Mouse (Mus musculus): ENCODE measurements around the gene Sptb.

The Sptb gene

DNA sequence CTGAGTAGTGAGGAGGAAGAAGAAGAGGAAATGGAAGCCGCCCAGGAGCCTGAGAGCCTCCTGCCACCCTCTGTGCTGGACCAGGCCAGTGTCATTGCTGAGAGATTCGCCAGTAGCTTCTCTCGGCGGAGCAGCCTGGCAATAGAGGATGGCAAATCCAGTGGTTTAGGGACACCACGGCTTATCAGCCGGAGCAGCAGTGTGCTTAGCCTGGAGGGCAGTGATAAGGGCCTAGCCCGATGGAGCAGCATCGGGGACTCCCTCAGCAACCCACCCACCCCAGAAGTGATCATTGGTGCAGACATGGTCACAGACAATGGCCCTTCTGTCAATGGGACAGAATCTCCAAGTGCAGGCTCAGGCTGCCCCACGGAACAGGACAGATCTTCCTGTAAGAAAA lies 134.3 kb downstream of the Sptb start:
- DNase-seq (ENCODE audit: inconsistent ontology term), result no peak

DNA sequence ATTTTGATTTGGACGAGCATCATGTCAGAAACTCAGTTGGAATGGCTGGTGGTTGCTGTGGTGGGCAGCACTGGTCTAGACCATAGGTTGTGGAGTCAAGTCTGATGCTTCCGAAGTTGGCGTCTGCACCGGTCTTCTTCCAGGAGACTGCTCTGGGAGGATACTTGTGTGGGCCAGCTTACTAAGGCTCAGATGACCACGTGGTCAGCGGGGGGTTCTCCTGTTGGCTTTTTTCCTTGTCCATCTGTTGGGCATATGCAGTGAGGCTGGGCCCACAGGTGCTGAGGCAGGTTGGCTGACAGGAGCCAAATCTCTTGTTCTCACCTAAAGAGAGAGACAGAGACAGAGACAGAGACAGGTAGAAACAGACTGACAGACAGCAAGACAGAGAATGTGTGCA lies 135.5 kb downstream of the Sptb start:
- DNase-seq (ENCODE audit: inconsistent ontology term), result no peak

DNA sequence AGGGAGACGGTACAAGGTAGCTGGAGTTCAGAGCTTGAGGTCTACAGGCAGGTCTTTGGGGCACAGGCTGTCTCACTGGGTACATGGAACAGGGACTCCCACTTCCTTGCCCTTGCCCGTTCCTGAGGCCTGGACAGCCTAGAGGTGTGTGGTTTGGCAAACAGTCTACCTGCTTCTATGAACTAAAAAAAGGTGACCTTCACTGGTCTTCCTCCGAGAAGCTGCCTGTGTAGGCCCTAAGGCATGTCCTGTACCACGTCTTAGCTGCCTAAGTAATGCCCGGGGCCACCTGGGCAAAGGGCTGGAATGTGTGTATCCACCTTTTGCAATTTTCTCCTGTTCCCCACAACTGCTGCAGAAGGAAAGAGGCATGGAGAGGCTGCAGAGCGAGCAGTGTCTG lies 137.0 kb downstream of the Sptb start:
- no peak for DNase-seq (ENCODE audit: inconsistent ontology term)

GRCm38 (mm10) chr12:76572261-76573251 lies 137.8 kb downstream of the Sptb start:
- DNase-seq (ENCODE audit: inconsistent ontology term), result peak; percentile 48

DNA sequence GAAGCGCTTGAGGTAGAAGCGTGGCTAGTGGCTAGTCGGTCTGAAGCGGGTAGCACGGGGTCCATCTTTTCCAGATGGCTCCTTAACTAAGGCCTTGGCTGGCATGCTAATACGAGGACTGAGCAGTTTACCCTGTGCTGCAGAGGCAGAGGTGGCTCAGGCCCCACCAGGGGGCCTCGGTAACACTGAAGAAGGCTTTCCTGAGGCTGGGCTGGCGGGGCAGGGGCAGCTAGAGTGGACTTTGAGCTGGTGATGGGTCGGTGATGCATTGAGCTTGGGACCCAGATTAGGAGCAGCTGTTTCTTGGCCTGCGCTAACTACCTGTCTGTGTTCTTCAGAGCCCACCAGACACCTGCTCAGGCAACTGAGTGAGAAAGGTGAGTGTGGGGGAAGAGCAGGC lies 139.1 kb downstream of the Sptb start:
- DNase-seq (ENCODE audit: inconsistent ontology term), result no peak

DNA sequence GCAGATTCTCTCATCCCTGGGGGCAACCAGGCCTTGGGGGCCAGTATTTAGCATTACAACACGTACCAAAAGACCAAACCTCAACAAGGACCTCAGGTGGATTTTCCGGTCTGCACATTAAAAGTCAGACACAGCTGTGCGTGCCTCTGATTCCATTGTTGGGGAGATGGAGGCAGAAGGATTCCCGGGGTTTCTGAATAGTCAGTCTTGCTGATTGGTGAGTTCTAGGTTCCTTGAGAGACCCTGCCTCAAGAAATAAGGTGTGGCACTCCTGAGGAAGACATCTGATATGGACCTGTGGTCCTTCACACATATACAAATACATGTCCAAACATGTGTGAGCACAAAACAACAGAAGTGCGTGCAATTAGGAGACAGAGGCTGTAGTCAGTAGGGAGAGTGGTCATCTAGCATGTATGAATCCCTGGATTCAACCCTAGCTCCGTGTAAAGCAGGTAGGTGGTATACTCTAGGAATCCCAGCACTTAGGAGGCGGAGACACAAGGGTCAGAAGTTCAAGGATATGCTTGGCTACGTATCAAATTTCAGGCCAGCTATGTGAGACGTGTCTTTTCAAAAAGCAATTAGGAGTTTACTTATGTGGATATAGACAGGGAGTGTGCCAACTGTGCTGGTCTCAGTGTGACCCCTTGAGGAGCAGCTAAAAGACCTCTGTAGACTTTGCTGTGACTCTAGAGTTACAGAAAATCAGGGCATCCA lies 140.0 kb downstream of the Sptb start:
- no peak for DNase-seq (ENCODE audit: inconsistent ontology term)

- no peak for DNase-seq (ENCODE audit: inconsistent ontology term)
Measured at GRCm38 (mm10) chr12:76566284-76566683, 144.1 kb downstream of the Sptb start.

- DNase-seq (ENCODE audit: inconsistent ontology term), result no peak
Measured at GRCm38 (mm10) chr12:76562196-76562595, 148.2 kb downstream of the Sptb start.

- no peak for DNase-seq (ENCODE audit: inconsistent ontology term)
Measured at GRCm38 (mm10) chr12:76558206-76558605, 152.1 kb downstream of the Sptb start.

DNA sequence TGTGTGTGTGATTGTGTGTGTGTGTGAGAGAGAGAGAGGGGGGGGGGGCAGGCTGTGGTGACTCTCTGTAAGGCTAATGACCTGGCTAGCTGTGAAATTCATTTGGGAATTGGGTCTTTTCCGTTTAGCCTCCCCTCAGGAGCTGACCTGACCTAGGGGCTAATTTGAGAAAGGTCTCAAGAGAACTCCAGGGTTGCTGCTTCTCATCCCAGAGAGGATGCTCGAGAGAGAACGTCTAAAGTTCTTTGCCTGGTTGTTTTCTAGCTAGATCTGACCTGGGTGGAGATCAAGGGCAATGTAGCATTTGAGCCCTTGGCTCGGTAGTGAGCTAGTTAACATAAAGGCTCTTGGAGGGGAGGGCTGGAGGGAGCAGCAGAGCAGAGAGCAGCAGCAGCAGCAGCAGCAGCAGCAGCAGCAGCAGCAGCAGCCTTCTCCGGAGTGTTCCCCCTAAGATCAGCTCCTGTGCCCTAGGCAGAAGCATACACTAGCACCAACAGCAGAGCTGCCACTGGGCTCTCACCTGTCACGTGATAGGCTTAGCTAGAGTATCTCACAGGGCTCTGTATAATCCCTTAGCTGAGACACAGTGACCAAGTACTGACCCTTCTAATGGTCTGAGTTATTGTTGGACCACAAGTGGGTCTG lies 153.5 kb downstream of the Sptb start:
- DNase-seq (ENCODE audit: inconsistent ontology term), result no peak

- no peak for DNase-seq (ENCODE audit: inconsistent ontology term)
Measured at GRCm38 (mm10) chr12:76556187-76556586, 154.2 kb downstream of the Sptb start.

DNA sequence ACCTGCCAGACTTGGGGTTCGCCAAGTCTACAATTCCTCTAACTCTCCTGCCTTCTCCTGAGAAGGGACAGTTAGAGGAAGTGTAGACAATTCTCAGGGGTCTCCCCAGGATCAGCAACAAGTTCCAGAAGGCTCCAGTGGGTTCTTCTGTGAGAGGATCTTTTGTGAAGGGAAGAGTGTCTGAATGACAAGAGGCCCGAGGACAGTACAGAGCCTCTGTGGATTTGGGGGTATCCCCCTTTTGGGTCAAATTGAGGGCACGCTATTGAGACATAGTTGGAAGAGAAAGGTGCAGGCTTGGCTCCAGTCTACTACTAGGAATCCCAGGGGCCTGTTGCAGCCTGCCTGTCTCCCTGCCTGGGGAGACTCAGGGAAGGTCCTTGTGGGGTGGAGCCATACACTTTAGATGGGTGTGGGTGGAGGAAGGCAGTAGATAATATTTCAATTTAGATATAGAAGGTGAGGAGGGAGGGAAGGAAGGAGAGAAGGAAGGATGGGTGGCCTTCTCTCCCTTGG lies 155.4 kb downstream of the Sptb start:
- DNase-seq (ENCODE audit: inconsistent ontology term), result no peak

DNA sequence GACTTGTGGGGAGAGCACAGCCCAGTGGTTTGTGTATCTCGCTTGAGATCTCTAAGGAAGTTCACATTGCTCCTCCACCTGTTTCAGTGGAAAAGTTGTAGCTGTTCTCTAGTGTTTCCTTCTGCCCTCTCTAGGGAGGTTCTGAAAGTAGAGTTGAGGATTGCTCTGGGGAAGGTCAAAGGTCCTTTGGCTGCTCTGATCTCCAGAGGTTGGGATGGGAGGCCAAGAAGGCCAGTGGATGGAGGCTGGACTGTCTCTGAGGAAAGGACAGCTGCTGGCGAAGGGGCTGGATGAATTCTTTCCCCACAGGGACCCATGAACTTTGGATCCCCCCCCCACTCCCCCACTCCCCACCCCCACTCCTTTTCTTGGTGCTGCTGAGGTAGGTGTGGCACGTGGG lies 156.0 kb downstream of the Sptb start:
- no peak for DNase-seq (ENCODE audit: inconsistent ontology term)

DNA sequence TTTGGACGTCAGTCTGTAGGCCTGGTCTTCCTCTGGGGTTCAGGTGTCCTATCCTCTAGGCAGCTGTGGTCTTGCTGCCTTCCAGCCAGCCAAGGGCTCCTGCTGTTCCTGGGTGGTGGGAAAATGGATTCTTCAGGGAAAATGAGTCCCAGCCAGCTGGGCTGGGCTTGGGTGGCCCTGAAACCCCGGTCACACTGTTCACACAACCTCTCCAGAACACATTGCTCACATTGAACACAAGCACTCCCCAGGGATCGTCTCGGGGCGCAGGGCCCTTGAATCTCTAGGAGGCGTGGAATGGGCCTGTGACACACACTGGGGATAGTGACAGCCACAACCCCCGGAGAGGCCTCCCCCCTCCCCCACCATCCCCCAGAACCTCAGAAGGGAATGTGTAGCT lies 156.4 kb downstream of the Sptb start:
- no peak for DNase-seq (ENCODE audit: inconsistent ontology term)

GRCm38 (mm10) chr12:76552958-76553357 lies 157.4 kb downstream of the Sptb start:
- DNase-seq (ENCODE audit: inconsistent ontology term), result no peak

GRCm38 (mm10) chr12:76552321-76552720 lies 158.0 kb downstream of the Sptb start:
- DNase-seq (ENCODE audit: inconsistent ontology term), result peak; percentile 75

DNA sequence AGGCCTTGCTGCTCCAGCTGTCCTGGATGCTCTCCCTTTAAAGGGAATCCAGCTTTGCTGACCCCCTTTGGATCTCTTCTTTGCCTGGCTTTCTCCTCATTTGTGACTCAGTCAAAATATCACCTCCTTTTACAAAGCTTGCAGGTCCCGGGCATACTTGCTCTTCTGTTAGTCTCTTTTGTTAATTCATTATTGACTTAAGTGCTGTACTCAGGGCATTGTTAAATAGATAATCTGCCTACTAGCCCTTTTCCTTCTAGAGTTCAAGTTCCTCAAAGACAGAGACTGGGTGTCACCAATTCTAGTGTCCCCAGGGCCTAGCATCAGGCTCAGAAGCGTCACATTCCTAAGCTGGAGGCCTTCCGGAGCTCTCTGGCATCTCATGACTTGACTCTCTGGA lies 161.1 kb downstream of the Sptb start:
- DNase-seq (ENCODE audit: inconsistent ontology term), result no peak

DNA sequence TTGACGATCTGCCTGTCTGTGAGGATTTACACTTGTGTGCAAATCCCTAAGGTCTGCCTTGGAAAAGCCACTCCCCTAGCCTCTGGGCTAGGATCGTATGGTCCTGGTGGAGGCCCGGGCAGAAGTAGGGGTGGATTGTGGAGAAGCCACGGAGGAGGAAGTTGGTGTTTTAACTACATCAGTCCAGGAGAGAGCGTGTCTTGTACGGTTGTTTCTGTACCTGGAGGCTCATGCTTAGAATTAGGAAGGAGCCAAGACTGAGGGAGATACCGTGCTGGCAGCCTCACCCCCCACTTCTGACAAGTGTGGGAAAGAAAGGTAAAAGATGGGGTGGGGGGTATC lies 162.3 kb downstream of the Sptb start:
- no peak for DNase-seq (ENCODE audit: inconsistent ontology term)

DNA sequence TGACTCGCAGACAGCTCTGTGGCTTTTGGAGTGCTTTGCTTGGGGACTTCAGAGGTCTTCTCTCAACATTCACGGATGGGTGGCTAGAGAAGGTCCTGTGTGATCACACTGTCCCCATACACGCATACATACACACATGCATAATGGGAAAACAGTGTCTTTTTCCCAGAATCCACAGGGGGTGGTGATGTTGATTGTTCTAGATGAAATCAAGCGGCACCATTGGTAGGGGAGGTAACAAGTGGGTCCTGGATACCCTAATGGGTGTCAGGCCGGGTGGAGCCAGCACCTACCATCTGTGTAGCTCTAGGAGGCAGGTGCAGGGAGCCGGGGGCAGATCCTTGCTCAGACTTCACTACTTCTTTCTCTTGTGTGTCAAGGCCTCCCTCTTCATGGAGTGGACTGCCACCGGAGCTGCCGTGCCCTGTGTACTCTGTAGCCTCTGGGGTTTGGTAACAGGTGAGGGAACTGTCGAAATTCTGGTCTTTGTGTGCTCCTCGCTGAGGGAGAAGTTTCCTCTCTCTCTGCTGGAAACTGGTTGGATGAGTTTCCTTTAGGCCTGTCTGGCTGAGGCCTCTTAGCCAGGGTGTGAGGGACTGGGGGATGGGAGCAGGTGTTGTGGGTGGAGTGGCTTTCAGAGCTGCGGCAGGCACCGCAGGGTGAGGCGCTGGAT lies 162.8 kb downstream of the Sptb start:
- no peak for DNase-seq (ENCODE audit: inconsistent ontology term)

DNA sequence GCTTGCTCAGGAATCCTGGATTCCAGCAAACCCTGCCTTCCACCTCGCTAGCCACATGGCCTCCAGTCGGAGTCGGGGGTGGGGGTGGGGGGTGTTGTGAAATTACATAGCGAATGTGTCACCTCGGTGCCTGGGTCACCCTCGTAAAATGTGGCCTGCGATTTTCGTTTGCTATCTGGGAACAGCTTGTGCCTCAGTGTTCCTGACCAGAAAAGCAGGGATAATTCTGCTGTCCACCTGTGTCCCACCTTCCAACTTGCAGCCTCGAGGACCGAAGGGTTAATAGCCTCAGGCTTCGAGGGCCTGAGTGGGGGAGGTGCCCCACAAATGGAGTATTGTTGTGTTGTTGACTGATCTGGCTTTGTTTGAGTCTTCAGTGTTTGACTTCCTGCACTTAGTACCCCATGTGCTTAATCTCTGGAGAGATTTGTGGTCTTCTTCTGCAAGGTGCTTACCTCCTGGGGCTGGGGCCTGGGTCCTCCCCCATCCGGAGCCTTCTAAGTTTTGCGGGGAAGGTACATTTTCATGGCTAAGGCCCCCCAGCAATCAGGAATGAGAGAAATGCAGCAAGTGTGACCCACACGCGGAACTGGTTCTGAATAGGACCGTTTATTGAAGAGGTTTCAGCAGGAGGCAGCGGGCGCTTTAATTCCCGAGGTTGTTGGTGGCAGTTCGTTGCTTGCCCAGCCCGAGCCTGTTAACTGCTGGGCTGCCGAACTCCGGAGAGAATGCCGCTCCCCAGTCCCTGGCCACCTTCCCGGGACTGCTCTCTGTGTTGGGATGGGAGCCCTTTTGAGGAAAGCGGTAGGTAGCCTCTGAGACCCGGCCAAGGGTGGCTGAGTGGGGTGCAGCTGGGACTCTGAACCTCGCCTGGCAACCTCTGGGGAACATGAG lies 163.7 kb downstream of the Sptb start:
- peak; percentile 94 for DNase-seq (ENCODE audit: inconsistent ontology term)

All from Muller cell, postnatal 12 days (primary cell).